Mouse (Mus musculus) neural tube, embryonic 11.5 days (tissue): ENCODE results near the gene Sh3rf1. TPM values are rescaled to one million over a fixed set of nuclear protein-coding genes. Genes with fewer than 3 reads are reported as not detected.
A peak's percentile ranks its signal among the peaks of the same experiment; 100 is the strongest.

Experiments
- ATAC-seq: fragments of 200-750 bp; cut with Nextera tagmentation; 2 replicates; pipeline ENCODE4 v1.8.0; 2017; ENCODE audit warnings: moderate number of reproducible peaks, mild to moderate bottlenecking, moderate TSS enrichment, moderate library complexity; ENCODE audit not compliant: insufficient read depth, low FRiP score, low TSS enrichment
- DNase-seq: peaks from one replicate; pipeline ENCODE4 v3.0.0-alpha.2; 2015; ENCODE audit warnings: low spot score
- H3K27ac ChIP-seq: fragments of 300-500 bp; sonication (generic); 2 replicates; pipeline ENCODE4 v1.5.1; 2014; ENCODE audit warnings: low read depth, mild to moderate bottlenecking, low read length
- H3K27me3 ChIP-seq: fragments of 300-500 bp; sonication (generic); 2 replicates; pipeline ENCODE4 v1.6.1; 2014; ENCODE audit warnings: mild to moderate bottlenecking, low read length, mixed read lengths; ENCODE audit not compliant: control insufficient read depth, insufficient read depth
- H3K36me3 ChIP-seq: fragments of 300-500 bp; sonication (generic); 2 replicates; pipeline ENCODE4 v1.6.1; 2014; ENCODE audit warnings: mild to moderate bottlenecking, low read length, moderate library complexity, mixed read lengths; ENCODE audit not compliant: control insufficient read depth, insufficient read depth
- H3K4me1 ChIP-seq: fragments of 300-500 bp; sonication (generic); 2 replicates; pipeline ENCODE4 v1.6.1; 2014; ENCODE audit warnings: low read length, mixed read lengths; ENCODE audit not compliant: control insufficient read depth, insufficient read depth
- H3K4me2 ChIP-seq: fragments of 300-500 bp; sonication (generic); 2 replicates; pipeline ENCODE4 v1.6.1; 2014; ENCODE audit warnings: low read depth, mild to moderate bottlenecking, moderate library complexity
- H3K4me3 ChIP-seq: fragments of 300-500 bp; sonication (generic); 2 replicates; pipeline ENCODE4 v1.5.1; 2014; ENCODE audit warnings: low read depth, low read length
- H3K9ac ChIP-seq: fragments of 300-500 bp; sonication (generic); 2 replicates; pipeline ENCODE4 v1.6.1; 2014; ENCODE audit warnings: mild to moderate bottlenecking, low read length
- H3K9me3 ChIP-seq: fragments of 300-500 bp; sonication (generic); 2 replicates; pipeline ENCODE4 v1.6.1; 2016; ENCODE audit warnings: low read length; ENCODE audit not compliant: control insufficient read depth
- WGBS: fragments of 180-500 bp; shearing (Covaris S2); extraction: QIAGEN DNeasy Blood & Tissue Kit; methylation state at CpG from one replicate; pipeline ENCODE4 v1.1.7; 2014; 5-methylcytosine and 5-hydroxymethylcytosine counted together
- polyA plus RNA-seq: library from polyadenylated mRNA; unstranded; fragments of >200 nt; fragmentation: Nextera tagmentation; extraction: Ambion mirVana; gene quantifications from 2 replicates; pipeline ENCODE4 v1.2.1, GENCODE M21; 2014

Gene Sh3rf1
- polyA plus RNA-seq, 1 experiment from 2014 or later: 22.9 TPM

GRCm38 (mm10) chr8:61273307-61274221 lies 49.9 kb downstream of the Sh3rf1 start:
- 75% methylated on average over 17 of the region's 17 CpGs for WGBS
- Histone ChIP-seq H3K27ac (no peak overlapping the region), H3K4me3 (no peak overlapping the region), H3K4me1 (peaks cover 23% of the 10 kb centered on the region), H3K9ac (no peak overlapping the region), H3K4me2 (no peak overlapping the region), H3K9me3 (no peaks in the 10 kb centered on the region), H3K27me3 (no peaks in the 10 kb centered on the region), H3K36me3 (no peaks in the 10 kb centered on the region)
- ATAC-seq (no peak), DNase-seq (no peak)

GRCm38 (mm10) chr8:61274602-61275462 lies 51.2 kb downstream of the Sh3rf1 start:
- Histone ChIP-seq H3K27me3 (no peaks in the 10 kb centered on the region), H3K9me3 (no peaks in the 10 kb centered on the region), H3K27ac (peak overlapping the region; percentile 54; the same call in 1 of the 2 replicates), H3K4me1 (peaks cover 23% of the 10 kb centered on the region), H3K4me3 (no peak overlapping the region), H3K4me2 (no peak overlapping the region), H3K36me3 (no peaks in the 10 kb centered on the region), H3K9ac (no peak overlapping the region)
- WGBS: 31% methylated on average over 10 of the region's 10 CpGs
- ATAC-seq (peak; percentile 45), DNase-seq (no peak)

GRCm38 (mm10) chr8:61275463-61276356 lies 52.0 kb downstream of the Sh3rf1 start:
- WGBS: 75% methylated on average over 11 of the region's 11 CpGs
- no peak overlapping the region for H3K27ac ChIP-seq

GRCm38 (mm10) chr8:61276397-61276796 lies 52.7 kb downstream of the Sh3rf1 start:
- WGBS: 80% methylated on average over 5 of the region's 5 CpGs

More at GRCm38 (mm10) chr8:61275463-61276356, 52.0 kb downstream of the Sh3rf1 start:
- H3K4me3 ChIP-seq: no peak overlapping the region
- H3K9ac ChIP-seq: no peak overlapping the region
- ATAC-seq: no peak
- peaks cover 23% of the 10 kb centered on the region for H3K4me1 ChIP-seq
- H3K4me2 ChIP-seq: no peak overlapping the region
- no peaks in the 10 kb centered on the region for H3K9me3 ChIP-seq
- H3K27me3 ChIP-seq: no peaks in the 10 kb centered on the region
- no peak for DNase-seq
- no peaks in the 10 kb centered on the region for H3K36me3 ChIP-seq

GRCm38 (mm10) chr8:61279030-61279429 lies 55.4 kb downstream of the Sh3rf1 start:
- Histone ChIP-seq H3K36me3 (no peaks in the 10 kb centered on the region), H3K9ac (no peak overlapping the region), H3K27ac (no peak overlapping the region), H3K27me3 (no peaks in the 10 kb centered on the region), H3K4me3 (no peak overlapping the region), H3K4me1 (peaks cover 34% of the 10 kb centered on the region), H3K4me2 (no peak overlapping the region), H3K9me3 (no peaks in the 10 kb centered on the region)
- ATAC-seq: no peak
- no peak for DNase-seq
- 92% methylated on average over 10 of the region's 10 CpGs for WGBS

More at GRCm38 (mm10) chr8:61276397-61276796, 52.7 kb downstream of the Sh3rf1 start:
- Histone ChIP-seq H3K9me3 (no peaks in the 10 kb centered on the region), H3K27me3 (no peaks in the 10 kb centered on the region), H3K9ac (no peak overlapping the region), H3K27ac (no peak overlapping the region), H3K4me3 (no peak overlapping the region), H3K36me3 (no peaks in the 10 kb centered on the region), H3K4me2 (no peak overlapping the region), H3K4me1 (peaks cover 23% of the 10 kb centered on the region)
- DNase-seq (no peak), ATAC-seq (no peak)

- 39% methylated on average over 10 of the region's 10 CpGs for WGBS
- ATAC-seq (no peak), DNase-seq (no peak)
- peak overlapping the region; percentile 35; the same call in 1 of the 2 replicates for H3K27ac ChIP-seq
- H3K27me3 ChIP-seq: no peaks in the 10 kb centered on the region
- no peak overlapping the region for H3K4me3 ChIP-seq
- peaks cover 17% of the 10 kb centered on the region for H3K4me1 ChIP-seq
- H3K9me3 ChIP-seq: no peaks in the 10 kb centered on the region
- H3K4me2 ChIP-seq: no peak overlapping the region
- H3K9ac ChIP-seq: no peak overlapping the region
- no peaks in the 10 kb centered on the region for H3K36me3 ChIP-seq
Observed at GRCm38 (mm10) chr8:61282303-61283168, 58.9 kb downstream of the Sh3rf1 start.

GRCm38 (mm10) chr8:61283169-61284081 lies 59.8 kb downstream of the Sh3rf1 start:
- ATAC-seq (no peak; the same call in 1 of the 2 replicates), DNase-seq (peak; percentile 48)
- no peak overlapping the region for H3K4me3 ChIP-seq
- H3K4me1 ChIP-seq: peaks cover 17% of the 10 kb centered on the region
- WGBS: 3% methylated on average over 12 of the region's 12 CpGs
- no peaks in the 10 kb centered on the region for H3K27me3 ChIP-seq
- H3K9ac ChIP-seq: no peak overlapping the region
- H3K4me2 ChIP-seq: no peak overlapping the region
- H3K36me3 ChIP-seq: no peaks in the 10 kb centered on the region
- H3K27ac ChIP-seq: peak overlapping the region; percentile 29; the same call in 1 of the 2 replicates
- H3K9me3 ChIP-seq: no peaks in the 10 kb centered on the region
